Mouse (Mus musculus) bone marrow, adult 2 months (tissue): Measurements from ENCODE around the gene Smc4. TPM values are rescaled to one million over a fixed set of nuclear protein-coding genes. Genes with fewer than 3 reads are reported as not detected.
A peak's percentile ranks its signal among the peaks of the same experiment; 100 is the strongest.

ENCODE experiments used
- H3K27ac ChIP-seq: fragments of 200-500 bp; 2 replicates; pipeline ENCODE4 v1.5.1; 2012; ENCODE audit warnings: low read depth, mild to moderate bottlenecking, control low read depth, inconsistent platforms, low read length; ENCODE audit not compliant: control insufficient read depth, poor library complexity, insufficient read depth
- H3K4me1 ChIP-seq: fragments of 200-500 bp; 2 replicates; pipeline ENCODE4 v1.6.1; 2011; ENCODE audit warnings: low read length; ENCODE audit not compliant: control insufficient read depth, insufficient read depth
- H3K4me3 ChIP-seq: fragments of 200-500 bp; replicated peaks from 2 replicates; pipeline ENCODE3; 2011; ENCODE audit warnings: mild to moderate bottlenecking, low read depth, low read length, control low read depth; ENCODE audit not compliant: control insufficient read depth
- CTCF ChIP-seq: fragments of 200-500 bp; IDR thresholded peaks from 2 replicates; pipeline ENCODE4 v1.5.1; 2011; ENCODE audit warnings: low read length, control low read depth; ENCODE audit not compliant: control insufficient read depth, insufficient read depth
- POLR2A ChIP-seq: fragments of 200-500 bp; IDR thresholded peaks from 2 replicates; pipeline ENCODE4 v1.6.1; 2011; ENCODE audit warnings: low read depth, mild to moderate bottlenecking, control low read depth, low read length, borderline replicate concordance; ENCODE audit not compliant: control insufficient read depth
- WGBS: fragments of 180-500 bp; shearing (Covaris S2); methylation state at CpG from one replicate; pipeline ENCODE4 v1.1.7; 2018; 5-methylcytosine and 5-hydroxymethylcytosine counted together
- polyA plus RNA-seq: library from polyadenylated mRNA; stranded (reverse); fragments of >200 nt; gene quantifications from 2 replicates; pipeline ENCODE4 v1.2.4, GENCODE M21; 2011; ENCODE audit warnings: low replicate concordance; ENCODE audit not compliant: missing spikeins, insufficient read depth, insufficient read length

The Smc4 gene
- 179 and 208 TPM in 2 replicates for polyA plus RNA-seq

GRCm38 (mm10) chr3:69004437-69005337, at the start of gene Smc4, which contains the start of gene Ift80:
Gene Smc4 (plus strand): TSS chr3:69004738.
Gene Ift80 (minus strand): TSS chr3:69004570.
- Histone ChIP-seq H3K4me1 (no peaks in the 10 kb centered on the region), H3K4me3 (peak within 1 kb of the TSS; percentile 93), H3K27ac (peak within 1 kb of the TSS; percentile 95)
- WGBS = under 1% methylated on average over 73 of the region's 76 CpGs
- TF ChIP-seq CTCF (no peak), POLR2A (peak; percentile 79; the same call in 1 of the 2 replicates)

GRCm38 (mm10) chr3:68956454-68956853, 48.1 kb upstream of the Smc4 start:
- TF ChIP-seq POLR2A = no peak
- no peak for TF ChIP-seq CTCF
- H3K4me1 ChIP-seq = no peaks in the 10 kb centered on the region; the same call in 1 of the 2 replicates
- WGBS = 21% methylated on average over 4 of the region's 4 CpGs
- H3K27ac ChIP-seq = peak overlapping the region; percentile 37; the same call in 1 of the 2 replicates
- H3K4me3 ChIP-seq = no peak overlapping the region

- 49% methylated on average over 3 of the region's 3 CpGs for WGBS
- Histone ChIP-seq H3K27ac (peak overlapping the region; percentile 22; the same call in 1 of the 2 replicates), H3K4me3 (no peak overlapping the region), H3K4me1 (no peaks in the 10 kb centered on the region; the same call in 1 of the 2 replicates)
- no peak for TF ChIP-seq POLR2A
- TF ChIP-seq CTCF = no peak
Measured at GRCm38 (mm10) chr3:68957413-68957812, 47.1 kb upstream of the Smc4 start.

GRCm38 (mm10) chr3:68964682-68965081, 39.9 kb upstream of the Smc4 start:
- H3K4me1 ChIP-seq = no peaks in the 10 kb centered on the region; the same call in 1 of the 2 replicates
- no peak overlapping the region for H3K4me3 ChIP-seq
- TF ChIP-seq CTCF (no peak), POLR2A (no peak)
- H3K27ac ChIP-seq = no peak overlapping the region

GRCm38 (mm10) chr3:68966527-68967285, 37.8 kb upstream of the Smc4 start:
- H3K4me1 ChIP-seq = no peaks in the 10 kb centered on the region
- H3K4me3 ChIP-seq = no peak overlapping the region
- H3K27ac ChIP-seq = no peak overlapping the region
- TF ChIP-seq CTCF (no peak), POLR2A (no peak)
- WGBS = 94% methylated on average over 6 of the region's 6 CpGs

GRCm38 (mm10) chr3:68967404-68967803, 37.1 kb upstream of the Smc4 start:
- TF ChIP-seq POLR2A = no peak
- TF ChIP-seq CTCF = no peak
- 57% methylated on average over 6 of the region's 6 CpGs for WGBS
- Histone ChIP-seq H3K27ac (no peak overlapping the region), H3K4me1 (no peaks in the 10 kb centered on the region), H3K4me3 (no peak overlapping the region)

GRCm38 (mm10) chr3:68969091-68969590, 35.4 kb upstream of the Smc4 start:
- TF ChIP-seq CTCF (no peak), POLR2A (no peak)
- H3K4me3 ChIP-seq = no peak overlapping the region
- H3K27ac ChIP-seq = no peak overlapping the region
- WGBS = 91% methylated on average over 3 of the region's 3 CpGs
- no peaks in the 10 kb centered on the region for H3K4me1 ChIP-seq

GRCm38 (mm10) chr3:68973574-68973973, 31.0 kb upstream of the Smc4 start:
- Histone ChIP-seq H3K4me3 (no peak overlapping the region), H3K27ac (no peak overlapping the region), H3K4me1 (no peaks in the 10 kb centered on the region; the same call in 1 of the 2 replicates)
- 55% methylated on average over 1 of the region's 1 CpGs for WGBS
- TF ChIP-seq CTCF (no peak), POLR2A (no peak)
